Mouse (Mus musculus) CD4-positive, CD25-positive, alpha-beta regulatory T cell, adult 4 months (primary cell): Measurements from ENCODE around the gene Psmc5. TPM values are rescaled to one million over a fixed set of nuclear protein-coding genes. Genes with fewer than 3 reads are reported as not detected.
A peak's percentile ranks its signal among the peaks of the same experiment; 100 is the strongest.
"Not testable (repeated sequence)": the region's sequence is repeated elsewhere in the genome, so short reads cannot be mapped to it uniquely, and the experiment has no call there.

Source experiments
- ATAC-seq: one replicate; pipeline ENCODE4 v1.8.0; 2017
- polyA plus RNA-seq, 2 experiments: library from polyadenylated mRNA; unstranded; fragments of 100-300 nt; shearing (Covaris generic); gene quantifications; one replicate each; pipeline ENCODE4 v1.2.1; 2017

The Psmc5 gene
- polyA plus RNA-seq: 100 to 1,000 TPM; 161 to 197 TPM

DNA sequence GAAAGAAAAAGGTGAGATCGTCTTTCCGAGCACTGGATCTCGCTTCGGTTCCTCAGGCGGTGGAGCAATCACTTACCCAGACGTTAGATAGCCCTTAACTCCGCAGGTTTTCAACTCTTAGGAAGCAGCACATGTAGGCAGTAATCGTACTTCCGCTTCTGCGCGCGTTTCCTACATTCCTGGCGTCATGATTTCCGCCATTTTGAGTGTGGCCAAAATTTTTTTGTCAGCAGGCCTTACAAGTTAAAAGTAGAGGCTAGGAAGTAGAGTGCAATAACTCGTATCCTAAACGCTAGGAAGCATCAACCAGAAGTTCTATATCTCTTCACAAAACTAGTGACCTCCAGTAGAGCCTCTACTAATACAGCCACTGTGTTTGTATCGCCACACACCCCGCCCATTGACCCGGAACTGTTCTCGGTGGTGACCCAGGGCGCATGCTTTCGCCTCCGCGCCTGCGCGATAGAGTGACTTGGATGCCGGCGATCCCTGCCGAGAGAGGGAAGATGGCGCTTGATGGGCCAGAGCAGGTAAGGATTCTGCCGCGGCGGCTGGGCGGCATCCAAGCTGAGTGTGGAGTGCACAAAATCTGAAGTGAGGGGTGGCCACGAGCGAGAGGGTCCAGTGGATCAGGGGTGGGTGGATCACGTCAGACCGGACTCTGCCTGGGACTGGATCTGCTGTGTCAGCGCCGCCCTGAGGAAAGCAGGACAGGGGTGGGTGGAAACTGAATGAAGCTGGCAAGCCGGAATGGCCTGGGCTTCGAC lies at the start of gene Psmc5, which contains the start of gene Ftsj3:
Gene Psmc5 (plus strand): TSS at position 470 of the 767 bp plus-strand sequence.
Gene Ftsj3 (minus strand): TSS at position 395 of the 767 bp plus-strand sequence.
- peak; percentile 94 for ATAC-seq

DNA sequence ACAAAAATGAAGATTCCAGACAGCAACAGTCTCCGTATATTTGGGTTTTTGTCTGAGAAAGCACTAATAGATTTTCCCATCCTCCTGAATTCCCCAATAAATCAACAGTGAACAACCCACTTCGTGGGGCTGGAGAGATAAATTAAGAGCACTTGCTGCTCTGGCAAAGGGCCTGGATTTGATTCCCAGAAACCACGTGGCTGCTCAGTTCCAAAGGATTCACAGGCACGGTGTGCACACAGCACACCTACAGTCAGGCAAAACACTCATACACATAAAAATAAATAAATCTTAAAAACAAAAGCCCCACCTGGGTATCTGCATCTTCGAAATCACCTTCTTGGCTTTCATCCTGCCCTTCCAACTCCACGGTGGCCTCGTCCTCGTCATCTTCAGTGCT lies 43.2 kb upstream of the Psmc5 start:
- no peak for ATAC-seq

DNA sequence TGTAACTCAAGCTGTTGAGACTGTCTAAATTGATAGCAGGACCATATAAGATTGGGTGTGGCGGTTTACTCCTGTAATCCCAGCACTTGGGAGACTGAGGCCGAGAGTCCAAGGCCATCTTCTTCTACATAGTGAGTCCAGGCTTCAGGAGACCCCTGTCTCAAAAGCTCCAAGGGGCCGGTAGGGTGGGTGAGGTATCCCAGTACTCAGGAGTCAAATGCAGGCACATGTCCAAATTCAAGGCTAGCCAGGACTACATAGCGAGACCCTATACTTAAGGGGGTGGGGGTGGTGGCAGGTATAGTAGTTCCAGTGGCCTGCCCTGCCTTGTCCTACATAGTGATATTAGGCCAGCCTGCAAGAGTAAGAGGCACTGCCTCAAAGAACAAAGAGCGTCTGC lies 41.1 kb upstream of the Psmc5 start:
- no peak for ATAC-seq

DNA sequence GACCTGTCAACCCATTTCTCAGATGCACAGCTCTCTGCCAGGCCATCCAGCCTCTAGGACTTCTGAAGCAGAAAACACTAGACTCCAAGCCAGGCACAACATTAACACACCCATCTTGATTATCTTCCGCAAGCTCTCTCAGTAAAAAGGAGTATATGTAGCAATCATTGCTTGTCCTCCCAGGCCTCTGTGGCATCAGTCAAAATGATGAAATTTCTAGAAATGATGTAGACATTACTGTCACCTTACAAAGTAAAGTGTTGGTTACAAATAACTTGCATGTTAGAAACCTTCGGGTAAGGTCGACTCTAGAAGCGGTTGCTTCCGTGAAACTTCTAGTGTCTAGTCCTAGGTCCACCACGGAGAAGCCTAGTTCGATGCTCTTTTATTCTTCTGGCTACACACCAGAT lies 40.5 kb upstream of the Psmc5 start:
- no peak for ATAC-seq

GRCm38 (mm10) chr11:106215927-106216729 lies 39.8 kb upstream of the Psmc5 start, which contains the start of gene Ccdc47:
Gene Ccdc47 (minus strand): TSS chr11:106216344.
- peak; percentile 90 for ATAC-seq

- peak; percentile 68 for ATAC-seq
Measured at GRCm38 (mm10) chr11:106216730-106217490, 39.0 kb upstream of the Psmc5 start, which contains the start of gene Ddx42. Gene Ddx42 (plus strand): TSS chr11:106216926.

- no peak for ATAC-seq
Measured at GRCm38 (mm10) chr11:106220603-106221002, 35.4 kb upstream of the Psmc5 start.

GRCm38 (mm10) chr11:106233978-106234377 lies 22.0 kb upstream of the Psmc5 start:
- not testable (repeated sequence) for ATAC-seq

GRCm38 (mm10) chr11:106246834-106247233 lies 9.1 kb upstream of the Psmc5 start:
- no peak for ATAC-seq

DNA sequence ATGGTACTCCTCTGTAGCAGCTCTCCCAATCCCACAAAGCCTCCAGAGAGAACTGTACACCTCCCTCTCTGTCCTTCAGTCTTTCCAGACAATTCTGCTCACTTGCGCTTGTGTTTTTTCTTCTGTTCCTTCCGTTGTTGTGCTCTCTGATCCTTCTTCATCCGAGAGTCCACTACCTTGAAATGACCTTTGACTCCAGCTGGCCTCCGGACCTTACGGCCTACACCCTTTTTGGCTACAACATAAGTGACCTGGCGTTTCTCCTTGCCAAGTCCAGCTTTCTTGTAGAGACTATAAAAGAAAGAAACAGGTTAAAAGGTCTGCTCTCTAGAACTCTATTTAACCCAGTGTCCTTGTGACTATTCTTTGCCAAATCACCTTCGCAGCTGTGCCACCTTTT lies 6.6 kb upstream of the Psmc5 start:
- no peak for ATAC-seq

DNA sequence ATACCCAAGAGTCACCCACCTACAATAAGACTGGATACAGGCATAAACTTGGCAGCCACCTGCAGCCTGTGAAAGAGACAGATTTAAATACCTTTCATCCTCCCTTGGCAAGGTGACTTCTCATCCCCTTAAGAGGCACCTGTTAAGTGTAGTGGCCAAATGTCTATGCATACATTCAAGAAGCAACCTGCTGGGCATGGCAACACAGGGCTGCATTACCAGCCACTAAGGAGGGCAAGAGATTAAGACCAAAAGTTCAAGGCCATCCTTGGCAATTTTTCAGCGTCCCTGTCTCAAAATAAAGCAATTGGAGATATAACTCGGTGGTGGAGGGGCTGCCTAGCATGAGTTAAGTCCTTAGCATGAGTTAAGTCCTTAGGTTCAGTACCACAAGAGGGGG lies 1.2 kb upstream of the Psmc5 start:
- ATAC-seq: no peak

DNA sequence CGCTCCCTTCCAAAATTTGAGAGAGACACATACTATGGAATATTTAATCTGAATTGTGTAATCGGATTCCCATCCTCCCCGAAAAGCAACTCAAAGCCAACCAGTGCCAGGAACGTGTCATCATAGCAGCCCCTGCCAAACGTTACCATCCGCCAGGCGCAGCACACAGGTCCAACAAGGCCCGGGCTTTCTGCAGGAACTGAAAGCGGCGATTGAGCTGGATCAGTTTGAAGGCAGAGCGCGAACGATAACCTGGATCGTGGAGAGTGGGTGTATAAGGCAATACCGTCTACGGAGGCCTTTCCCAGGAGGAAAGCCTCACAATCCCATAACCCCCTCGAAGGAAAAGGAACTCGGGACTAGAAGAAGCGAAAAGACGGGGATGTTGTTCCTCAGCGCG lies 780 bp upstream of the Psmc5 start:
- no peak for ATAC-seq

DNA sequence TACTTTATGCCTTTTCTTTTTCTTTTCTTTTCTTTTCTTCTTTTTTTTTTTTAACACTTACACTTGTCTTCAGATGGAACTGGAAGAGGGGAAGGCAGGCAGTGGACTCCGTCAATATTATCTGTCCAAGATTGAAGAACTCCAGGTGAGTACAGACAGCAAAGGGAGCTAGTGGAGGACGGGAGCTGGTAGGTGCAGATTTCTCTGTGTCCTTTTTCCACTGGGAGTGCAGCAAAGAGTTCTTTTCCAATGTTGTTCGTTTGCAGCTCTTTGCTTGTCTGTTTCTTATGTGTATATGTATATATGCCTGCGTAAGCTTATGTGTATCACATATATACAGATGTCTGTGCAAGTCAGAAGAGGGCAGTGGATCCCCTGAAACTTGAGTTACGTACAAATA lies 821 bp downstream of the Psmc5 start:
- no peak for ATAC-seq

- ATAC-seq: no peak
Measured at GRCm38 (mm10) chr11:106260826-106261450, 5.0 kb downstream of the Psmc5 start.

- ATAC-seq: no peak
Measured at GRCm38 (mm10) chr11:106263963-106264362, 8.0 kb downstream of the Psmc5 start.

DNA sequence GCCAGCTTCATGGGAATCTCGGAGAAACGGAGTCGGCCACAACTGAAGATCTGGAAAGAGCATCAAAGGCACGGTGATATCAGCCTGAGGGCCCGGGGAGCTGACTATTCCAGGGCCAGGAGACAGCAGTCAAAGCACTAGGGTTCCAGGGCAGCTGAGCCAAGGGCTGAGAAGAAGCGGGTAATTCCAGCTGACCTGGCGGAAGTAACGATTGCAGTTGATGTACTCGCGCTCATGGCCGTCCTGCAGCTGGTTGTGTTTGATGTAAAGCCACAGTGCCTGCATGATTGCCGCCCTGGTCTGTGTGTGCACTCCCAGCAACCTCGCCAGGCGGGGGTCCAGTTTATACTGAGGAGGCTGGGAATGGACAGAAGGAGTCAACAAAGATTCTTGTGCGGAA lies 9.0 kb downstream of the Psmc5 start:
- ATAC-seq: no peak

- ATAC-seq: no peak
Measured at GRCm38 (mm10) chr11:106265570-106265969, 9.6 kb downstream of the Psmc5 start.

DNA sequence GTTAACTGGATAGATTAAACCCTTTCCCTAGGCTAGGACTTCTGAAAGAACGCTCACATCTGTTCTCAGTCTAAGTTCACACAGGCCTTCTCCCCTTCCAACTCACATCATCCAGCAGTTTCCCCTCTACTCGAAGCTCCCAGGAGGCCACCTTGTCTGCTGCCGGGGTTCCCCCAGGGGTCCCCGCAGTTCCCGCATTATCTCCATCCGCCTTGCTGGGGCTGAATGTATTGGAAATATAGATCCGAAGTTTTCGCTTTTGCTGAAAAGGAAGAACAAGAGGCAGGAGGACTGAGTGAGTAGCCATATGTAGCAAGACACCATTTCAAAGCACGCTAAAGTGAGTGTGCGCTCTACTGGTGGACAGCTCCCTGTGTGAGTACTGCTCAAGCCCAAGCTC lies 10.5 kb downstream of the Psmc5 start:
- no peak for ATAC-seq

DNA sequence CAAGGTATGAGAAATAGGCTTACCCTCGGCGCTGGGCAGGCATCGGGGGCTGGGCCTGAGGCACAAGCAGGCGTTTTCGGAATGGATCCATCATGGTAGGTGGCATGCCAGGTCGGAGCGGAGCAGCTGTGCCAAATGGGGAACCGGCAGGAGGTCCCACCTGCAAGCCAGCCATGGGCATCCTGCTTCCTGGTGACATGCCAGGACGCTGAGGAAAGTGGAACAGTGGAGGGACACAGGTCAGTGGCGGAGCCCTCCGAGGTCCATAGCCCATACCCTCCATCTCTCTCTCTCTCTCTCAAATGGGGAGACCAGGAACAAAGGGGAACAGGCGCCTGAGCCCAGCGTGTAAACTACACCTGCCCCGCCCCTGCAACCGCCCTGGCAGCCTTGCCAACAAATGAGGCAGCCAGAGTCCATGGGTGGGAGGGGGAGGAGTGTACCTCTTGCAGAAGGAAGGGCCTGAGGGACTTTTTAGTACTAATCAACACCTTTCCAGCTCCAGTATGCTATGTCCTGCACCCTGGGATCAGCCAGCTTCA lies 11.4 kb downstream of the Psmc5 start:
- no peak for ATAC-seq

GRCm38 (mm10) chr11:106267871-106268270 lies 11.9 kb downstream of the Psmc5 start:
- no peak for ATAC-seq

DNA sequence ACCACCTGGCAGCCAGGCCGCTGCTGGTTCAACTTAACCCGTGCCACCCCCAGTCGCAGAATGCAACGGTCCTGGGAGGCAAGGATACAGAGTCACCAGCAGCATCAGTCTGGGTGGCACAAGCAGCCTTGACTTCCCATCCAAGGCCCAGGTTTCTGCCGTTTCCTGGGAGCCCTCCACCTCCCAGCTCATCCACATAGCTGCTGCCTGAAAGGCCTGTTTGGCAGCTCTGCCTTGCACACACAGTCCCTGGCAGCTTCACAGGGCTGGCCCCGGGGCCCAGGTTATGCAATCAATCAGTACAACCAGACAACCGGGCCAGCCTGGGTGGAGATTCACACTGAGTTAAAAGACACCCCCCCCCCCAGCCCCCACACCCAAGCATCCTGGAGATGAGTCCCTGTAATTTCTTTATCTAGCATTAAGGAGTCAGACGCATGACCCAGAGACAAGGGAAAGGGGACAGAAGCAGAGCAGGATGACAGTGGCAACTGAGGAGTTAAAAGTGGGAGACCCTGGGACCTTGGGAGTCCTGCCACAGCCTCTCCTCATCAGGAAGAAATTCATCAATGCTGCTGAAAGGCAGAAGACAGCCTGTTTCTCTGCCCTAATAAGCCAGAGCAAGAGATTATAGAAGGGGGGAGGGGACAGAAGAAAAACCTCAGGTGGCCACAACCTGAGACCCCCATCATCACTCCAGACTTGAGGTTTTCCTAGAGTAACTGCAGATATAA lies 12.5 kb downstream of the Psmc5 start:
- ATAC-seq: no peak
